Mouse (Mus musculus) brain, embryonic 18.5 days (tissue): ENCODE measurements around the gene Myo3b.
A peak's percentile ranks its signal among the peaks of the same experiment; 100 is the strongest.

ENCODE experiments used
- DNase-seq: peaks from one replicate; pipeline ENCODE4 v3.0.0-alpha.2; 2012; ENCODE audit warnings: low read depth, low spot score

Myo3b gene

GRCm38 (mm10) chr2:70065729-70066300 lies 26.9 kb downstream of the Myo3b start:
- DNase-seq: no peak

GRCm38 (mm10) chr2:70066338-70067022 lies 27.6 kb downstream of the Myo3b start:
- DNase-seq: no peak

- no peak for DNase-seq
These were observed 30.9 kb downstream of the Myo3b start for GRCm38 (mm10) chr2:70069861-70070260.

- no peak for DNase-seq
These were observed 44.6 kb downstream of the Myo3b start for GRCm38 (mm10) chr2:70083444-70084020.

GRCm38 (mm10) chr2:70091261-70091660 lies 52.3 kb downstream of the Myo3b start:
- DNase-seq: no peak

- DNase-seq: no peak
These were observed 53.0 kb downstream of the Myo3b start for GRCm38 (mm10) chr2:70091801-70092522.

- no peak for DNase-seq
These were observed 53.7 kb downstream of the Myo3b start for GRCm38 (mm10) chr2:70092665-70093064.

GRCm38 (mm10) chr2:70094446-70094845 lies 55.5 kb downstream of the Myo3b start:
- no peak for DNase-seq

GRCm38 (mm10) chr2:70097229-70098095 lies 58.5 kb downstream of the Myo3b start:
- DNase-seq: peak; percentile 57

GRCm38 (mm10) chr2:70099459-70099858 lies 60.5 kb downstream of the Myo3b start:
- no peak for DNase-seq

GRCm38 (mm10) chr2:70105286-70106030 lies 66.5 kb downstream of the Myo3b start:
- no peak for DNase-seq

GRCm38 (mm10) chr2:70109010-70109409 lies 70.1 kb downstream of the Myo3b start:
- DNase-seq: no peak

GRCm38 (mm10) chr2:70113798-70114782 lies 75.2 kb downstream of the Myo3b start:
- peak; percentile 75 for DNase-seq

GRCm38 (mm10) chr2:70118376-70119264 lies 79.7 kb downstream of the Myo3b start:
- DNase-seq: no peak

- no peak for DNase-seq
These were observed 80.3 kb downstream of the Myo3b start for GRCm38 (mm10) chr2:70119265-70119663.

GRCm38 (mm10) chr2:70126330-70126729 lies 87.4 kb downstream of the Myo3b start:
- DNase-seq: no peak

GRCm38 (mm10) chr2:70126783-70127182 lies 87.9 kb downstream of the Myo3b start:
- DNase-seq: peak; percentile 91

- DNase-seq: peak; percentile 64
These were observed 88.6 kb downstream of the Myo3b start for GRCm38 (mm10) chr2:70127351-70128148.
